Mouse (Mus musculus) E14TG2a.4 (cell line): ENCODE data around the gene Irf2bpl.

Source experiments
- H3K27me3 ChIP-seq: 2 replicates; pipeline ENCODE4 v1.6.1; 2014; ENCODE audit warnings: low read length, control low read depth; ENCODE audit not compliant: insufficient read depth
- H3K36me3 ChIP-seq: 2 replicates; pipeline ENCODE4 v1.6.1; 2014; ENCODE audit warnings: low read length, control low read depth; ENCODE audit not compliant: insufficient read depth
- H3K4me1 ChIP-seq: replicated peaks from 2 replicates; pipeline ENCODE4 v1.6.1; 2014; ENCODE audit warnings: low read depth, low read length, control low read depth
- H3K4me3 ChIP-seq: replicated peaks from 2 replicates; pipeline ENCODE4 v1.5.1; 2014; ENCODE audit warnings: mild to moderate bottlenecking, low read length
- H3K9me3 ChIP-seq: 2 replicates; pipeline ENCODE4 v1.6.1; 2014; ENCODE audit warnings: low read length, control low read depth
- CTCF ChIP-seq: conservative IDR thresholded peaks from 2 replicates; pipeline ENCODE4 v1.5.1; 2014; ENCODE audit warnings: low read length
- NANOG ChIP-seq: IDR thresholded peaks from 2 replicates; pipeline ENCODE4 v1.6.1; 2014; ENCODE audit warnings: borderline replicate concordance, low read length, mixed read lengths
- POU5F1 ChIP-seq: IDR thresholded peaks from 2 replicates; pipeline ENCODE4 v1.6.1; 2014; ENCODE audit warnings: low read length, borderline replicate concordance

Gene Irf2bpl

DNA sequence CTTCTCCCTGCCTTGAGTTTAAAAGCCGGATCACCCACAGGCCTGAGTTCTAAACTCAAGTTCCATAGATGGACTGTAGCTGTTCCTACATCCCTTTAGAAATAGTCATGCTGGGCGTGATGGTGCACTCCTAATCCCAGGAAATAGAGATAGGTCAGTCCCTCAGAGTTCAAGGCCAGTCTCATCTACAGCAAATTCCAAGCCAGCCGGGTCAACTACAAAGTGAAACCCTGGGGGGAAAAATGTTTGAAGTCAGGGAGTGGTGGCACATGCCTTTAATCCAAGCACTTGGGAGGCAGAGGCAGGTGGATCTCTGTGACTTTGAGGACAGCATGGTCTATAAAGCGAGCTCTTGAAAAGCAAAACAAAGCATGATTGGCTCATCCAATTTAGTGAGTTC, 7.6 kb downstream of the Irf2bpl start:
- TF ChIP-seq NANOG (no peak; the same call in 1 of the 2 replicates), POU5F1 (no peak), CTCF (no peak)
- H3K4me1 ChIP-seq, result peaks cover 80% of the 10 kb centered on the region

DNA sequence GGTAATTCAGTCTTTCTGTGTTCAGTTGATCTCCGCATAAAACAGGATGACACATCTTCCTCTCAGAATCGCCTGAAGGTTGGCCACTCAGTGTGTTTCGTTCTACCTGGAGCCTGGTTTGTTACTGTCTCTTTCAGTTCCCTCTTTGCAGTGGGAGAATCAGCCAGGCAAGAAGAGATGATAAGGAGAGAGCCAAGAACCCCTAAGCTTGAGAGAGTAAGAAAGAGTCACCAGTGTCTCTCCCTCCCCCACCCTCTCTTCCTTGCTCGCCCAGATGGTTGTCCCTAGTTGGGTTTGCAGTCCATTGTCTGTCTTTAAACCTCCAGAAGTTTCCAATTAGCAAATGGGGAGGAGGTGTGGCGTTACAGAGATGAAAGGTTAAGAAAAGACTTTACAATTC, 8.5 kb downstream of the Irf2bpl start:
- no peak for TF ChIP-seq POU5F1
- TF ChIP-seq NANOG, result no peak
- TF ChIP-seq CTCF, result no peak
- Histone ChIP-seq H3K9me3 (peaks cover 13% of the 10 kb centered on the region), H3K4me1 (peaks cover 84% of the 10 kb centered on the region), H3K4me3 (no peak overlapping the region), H3K36me3 (peaks cover 17% of the 10 kb centered on the region), H3K27me3 (no peaks in the 10 kb centered on the region)

More for the DNA sequence above, 7.6 kb downstream of the Irf2bpl start:
- H3K9me3 ChIP-seq, result peaks cover 13% of the 10 kb centered on the region
- H3K36me3 ChIP-seq, result peaks cover 22% of the 10 kb centered on the region
- H3K27me3 ChIP-seq, result no peaks in the 10 kb centered on the region
- H3K4me3 ChIP-seq, result no peak overlapping the region

GRCm38 (mm10) chr12:86872335-86873040, 12.1 kb downstream of the Irf2bpl start:
- Histone ChIP-seq H3K36me3 (peaks cover 6% of the 10 kb centered on the region; the same call in 1 of the 2 replicates), H3K27me3 (no peaks in the 10 kb centered on the region), H3K9me3 (no peaks in the 10 kb centered on the region), H3K4me1 (peaks cover 79% of the 10 kb centered on the region), H3K4me3 (peak overlapping the region; percentile 43)
- TF ChIP-seq CTCF (no peak), NANOG (no peak), POU5F1 (no peak)

DNA sequence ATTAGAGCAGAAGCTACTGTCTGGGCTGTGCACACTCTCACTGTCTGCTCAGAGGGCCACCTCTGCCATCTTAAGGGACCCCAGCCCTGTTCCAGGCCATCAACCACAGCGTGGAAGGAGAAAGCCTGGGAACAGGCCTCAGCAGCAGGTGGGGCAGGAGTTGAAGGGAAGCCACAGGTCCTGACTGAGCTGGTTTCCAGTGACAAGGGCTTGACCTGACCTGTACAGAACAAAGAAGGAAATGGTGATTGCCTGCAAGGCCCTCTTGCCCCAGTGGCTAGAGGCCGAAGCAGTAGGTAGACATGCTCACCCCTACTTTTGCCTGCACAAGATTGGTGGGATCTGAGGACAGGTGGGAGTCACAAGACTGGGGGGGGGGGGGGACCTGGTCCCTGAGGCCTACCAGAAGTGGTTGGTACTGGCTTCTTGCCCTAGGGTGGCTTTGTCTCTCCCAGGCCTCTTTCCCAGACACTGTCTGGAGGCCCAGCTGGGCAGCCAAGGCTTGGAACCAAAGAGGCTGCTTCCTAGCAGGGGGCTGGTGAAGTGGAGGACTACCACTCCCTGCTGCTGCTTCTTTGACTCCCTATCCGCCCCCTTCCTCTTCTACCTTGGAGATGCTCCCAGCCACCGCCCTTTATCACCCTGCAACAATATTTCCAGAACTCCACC, 12.8 kb downstream of the Irf2bpl start:
- H3K27me3 ChIP-seq, result no peaks in the 10 kb centered on the region
- H3K36me3 ChIP-seq, result peaks cover 6% of the 10 kb centered on the region; the same call in 1 of the 2 replicates
- no peaks in the 10 kb centered on the region for H3K9me3 ChIP-seq
- peak overlapping the region; percentile 43 for H3K4me3 ChIP-seq
- peaks cover 79% of the 10 kb centered on the region for H3K4me1 ChIP-seq
- TF ChIP-seq CTCF (no peak), NANOG (no peak), POU5F1 (no peak)

DNA sequence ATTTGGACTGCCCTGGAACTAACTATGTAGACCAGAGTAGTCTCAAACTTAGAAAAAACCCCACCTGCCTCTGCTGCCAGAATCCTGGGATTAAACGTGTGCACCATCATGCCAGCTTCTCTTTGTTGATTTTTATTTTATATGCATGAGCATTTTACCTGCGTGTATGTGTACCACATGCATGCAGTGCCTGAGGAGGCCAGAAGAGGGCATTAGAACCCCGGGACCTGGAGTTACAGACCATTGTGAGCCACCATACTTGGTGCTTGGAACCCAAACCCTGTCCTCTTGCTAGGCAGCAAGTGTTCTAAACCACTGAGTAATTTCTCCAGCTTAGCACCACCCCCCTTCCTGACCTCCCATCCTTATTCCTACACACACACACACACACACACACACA, 13.6 kb downstream of the Irf2bpl start:
- Histone ChIP-seq H3K36me3 (peaks cover 6% of the 10 kb centered on the region; the same call in 1 of the 2 replicates), H3K9me3 (no peaks in the 10 kb centered on the region), H3K4me3 (no peak overlapping the region), H3K4me1 (peaks cover 79% of the 10 kb centered on the region), H3K27me3 (no peaks in the 10 kb centered on the region)
- TF ChIP-seq NANOG (no peak), CTCF (peak; percentile 68)

GRCm38 (mm10) chr12:86869761-86870160, 14.8 kb downstream of the Irf2bpl start:
- Histone ChIP-seq H3K9me3 (no peaks in the 10 kb centered on the region), H3K36me3 (peaks cover 6% of the 10 kb centered on the region; the same call in 1 of the 2 replicates), H3K27me3 (no peaks in the 10 kb centered on the region), H3K4me3 (no peak overlapping the region), H3K4me1 (peaks cover 78% of the 10 kb centered on the region)
- TF ChIP-seq NANOG (no peak), POU5F1 (no peak), CTCF (no peak)

- Histone ChIP-seq H3K4me3 (peak overlapping the region; percentile 80), H3K9me3 (no peaks in the 10 kb centered on the region), H3K36me3 (peaks cover 6% of the 10 kb centered on the region; the same call in 1 of the 2 replicates), H3K4me1 (peaks cover 76% of the 10 kb centered on the region), H3K27me3 (no peaks in the 10 kb centered on the region)
- TF ChIP-seq CTCF, result no peak
- TF ChIP-seq NANOG, result 0 out of 2 replicates have a peak, but pooled peaks have one; percentile 25
Measured at GRCm38 (mm10) chr12:86867271-86868223, 17.1 kb downstream of the Irf2bpl start.
